Mouse (Mus musculus) embryonic fibroblast, embryonic 13.5 days (primary cell): ENCODE results near the gene Plac8.

Experiments
- CTCF ChIP-seq: IDR thresholded peaks from 2 replicates; pipeline ENCODE4 v1.5.1; 2011; ENCODE audit warnings: mild to moderate bottlenecking, control low read depth, low read length, moderate library complexity, borderline replicate concordance; ENCODE audit not compliant: insufficient read depth
- POLR2A ChIP-seq: IDR thresholded peaks from 2 replicates; pipeline ENCODE4 v1.6.1; 2011; ENCODE audit warnings: low read depth, mild to moderate bottlenecking, control low read depth, low read length, moderate library complexity

- TF ChIP-seq POLR2A (no peak), CTCF (no peak)
These were observed 35.8 kb upstream of the Plac8 start for GRCm38 (mm10) chr5:100607868-100608267.
